Mouse (Mus musculus) adrenal gland, adult (tissue): ENCODE measurements at regions not wholly inside any gene's neighbourhood (a gene's known extent, or its start where the extent isn't known, plus 50 kb on each side); places are given as distances from the start of the nearest gene placed in this dataset.

ENCODE experiments used
- DNase-seq, 2 experiments: peaks; one replicate each; pipeline ENCODE4 v3.0.0; 2022 to 2023; ENCODE audit warnings: low spot score in 1 of 2; ENCODE audit not compliant: inconsistent age in 2 of 2

DNA sequence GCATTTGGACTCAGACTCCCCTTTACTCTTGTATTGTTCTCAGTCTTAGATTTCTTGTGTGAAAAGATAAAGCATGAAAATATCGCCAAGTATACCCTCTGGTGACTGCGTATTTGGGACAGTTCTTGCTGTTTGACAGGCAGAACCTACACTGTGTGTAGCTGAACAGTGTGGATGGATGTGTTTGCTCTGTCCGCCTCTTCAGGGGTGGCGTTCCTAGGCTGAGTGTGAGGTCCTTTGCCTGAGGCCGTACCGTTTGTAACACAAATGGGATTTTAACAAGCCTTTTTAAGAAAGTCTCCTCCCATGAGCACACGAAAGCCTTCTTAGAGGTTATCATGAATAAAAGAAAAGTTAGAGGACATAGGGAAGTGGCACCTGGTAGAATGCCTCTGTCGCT lies 153.3 kb upstream of the Dnajc19 start:
- no peak for DNase-seq

DNA sequence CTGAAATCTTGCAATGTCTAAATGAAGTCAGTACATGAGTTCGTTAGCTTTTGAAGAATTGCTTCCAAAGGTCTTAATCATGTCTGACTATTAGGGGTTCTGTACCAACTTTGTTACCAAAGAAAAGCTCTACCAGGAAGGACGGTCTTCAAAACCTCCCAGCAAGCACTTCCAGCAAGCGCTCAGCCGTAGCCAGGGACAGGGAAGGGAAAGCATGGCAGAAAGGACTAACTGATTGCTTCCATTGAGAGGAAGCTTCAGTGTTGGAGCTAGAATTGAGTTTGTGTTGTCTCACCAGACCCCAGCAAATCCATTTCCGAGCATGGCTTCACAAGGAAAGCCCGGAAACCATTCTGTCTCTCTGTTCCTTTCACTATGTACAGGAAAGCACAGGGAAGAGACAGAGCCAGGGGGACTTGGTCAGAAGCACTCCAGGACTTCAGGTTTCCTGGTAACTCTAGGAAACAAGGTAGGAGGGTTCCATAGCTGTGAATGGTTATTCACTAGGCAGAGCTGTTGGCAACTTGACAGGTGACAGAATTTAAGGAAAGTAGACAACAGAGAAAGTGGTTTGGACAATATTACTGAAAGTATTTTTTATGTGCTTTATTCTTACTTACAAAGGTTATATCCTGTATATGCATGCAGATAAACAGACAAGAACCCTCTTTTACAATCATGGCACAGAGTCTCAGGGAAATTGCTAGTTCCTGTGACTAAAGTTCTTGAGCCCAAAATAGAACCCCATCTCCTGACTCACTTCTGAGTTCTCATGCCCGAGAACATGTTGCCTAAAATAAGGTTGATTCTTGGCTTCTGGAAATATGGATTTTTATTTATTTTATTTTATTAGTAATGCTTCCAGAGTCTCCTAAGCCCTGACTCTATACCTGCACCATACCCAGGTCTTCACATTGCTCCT lies 151.5 kb upstream of the Dnajc19 start:
- no peak for DNase-seq

DNA sequence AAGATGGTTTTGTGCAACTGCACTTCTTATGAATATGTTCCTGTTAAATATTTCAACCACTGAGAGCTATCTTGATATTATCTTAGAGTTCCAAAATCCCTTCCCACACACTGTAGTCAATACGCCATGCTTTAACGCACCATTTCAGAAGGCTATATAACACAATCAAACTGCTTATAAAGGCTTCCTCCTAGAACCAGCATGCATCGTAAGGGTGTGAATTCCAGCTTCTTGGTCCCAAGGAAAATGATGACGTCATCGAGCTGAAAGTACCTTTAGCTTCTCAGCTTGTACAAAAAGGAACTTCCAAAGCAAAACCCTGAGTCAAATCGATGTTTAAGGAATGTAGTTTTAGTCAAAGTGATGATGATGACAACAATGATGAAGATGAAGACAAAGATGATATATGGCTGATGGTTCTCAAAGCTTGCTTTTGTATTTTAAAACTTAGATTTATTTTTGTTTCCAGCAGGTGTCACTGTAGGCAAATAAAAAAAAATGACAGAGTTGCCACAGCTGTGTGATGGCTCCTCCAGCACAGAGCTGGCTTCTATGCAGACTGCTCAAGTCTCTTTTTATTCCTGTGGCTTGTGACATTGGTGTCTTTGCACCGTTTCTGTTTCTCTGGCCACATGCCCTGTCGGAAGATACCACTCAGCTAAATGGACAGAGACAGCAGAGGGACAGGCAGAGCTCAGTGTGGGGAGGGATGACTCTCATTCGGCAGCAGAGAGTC lies 150.6 kb upstream of the Dnajc19 start:
- peak in 1 of 2 experiments; percentile 28 for DNase-seq

DNA sequence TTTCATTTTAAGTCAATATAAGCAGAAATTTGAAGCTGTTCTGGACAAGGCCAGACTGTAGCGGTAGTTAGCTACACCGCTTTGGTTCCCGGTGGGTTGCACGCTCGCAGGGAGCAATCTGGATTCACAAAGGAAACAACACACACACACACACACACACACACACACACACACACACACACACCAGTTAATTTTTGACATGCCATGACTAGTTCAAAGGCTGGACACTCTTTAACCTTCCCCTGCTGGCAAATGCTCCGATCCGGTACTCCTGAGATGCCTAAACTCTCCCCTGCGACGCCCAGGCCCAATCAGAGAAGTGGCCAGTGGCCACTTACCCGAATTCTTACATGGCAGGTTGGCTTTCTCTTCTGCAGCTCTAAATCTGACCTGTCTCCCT lies 141.2 kb upstream of the Dnajc19 start:
- DNase-seq: no peak

DNA sequence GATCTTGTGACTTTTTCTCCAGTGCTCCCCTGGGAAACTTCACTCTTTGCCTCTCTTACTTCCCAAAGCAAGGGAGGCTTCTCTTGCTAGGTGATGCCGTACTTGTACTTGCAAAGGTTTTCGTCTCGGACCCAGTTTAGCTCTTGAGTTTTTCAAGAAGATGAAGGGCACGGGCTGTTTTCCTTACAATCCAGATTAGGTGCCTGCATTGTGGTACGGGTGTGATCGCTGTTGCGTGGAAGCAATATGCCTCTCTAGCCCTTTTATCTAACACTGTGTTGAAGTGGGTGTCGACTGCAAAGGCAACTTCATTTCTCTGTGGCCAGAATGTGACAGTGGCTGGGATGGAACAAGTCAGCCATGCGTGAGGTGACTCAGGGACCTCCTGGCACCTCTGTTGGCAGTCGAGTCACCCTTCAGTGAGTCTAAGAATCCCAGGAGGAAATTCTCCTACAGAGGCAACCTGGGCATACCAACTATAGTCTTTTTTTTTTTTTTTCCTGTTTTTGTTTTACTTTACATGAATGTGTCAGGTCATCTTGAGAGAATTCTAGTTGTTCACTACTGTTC lies 138.7 kb upstream of the Dnajc19 start:
- DNase-seq: no peak

DNA sequence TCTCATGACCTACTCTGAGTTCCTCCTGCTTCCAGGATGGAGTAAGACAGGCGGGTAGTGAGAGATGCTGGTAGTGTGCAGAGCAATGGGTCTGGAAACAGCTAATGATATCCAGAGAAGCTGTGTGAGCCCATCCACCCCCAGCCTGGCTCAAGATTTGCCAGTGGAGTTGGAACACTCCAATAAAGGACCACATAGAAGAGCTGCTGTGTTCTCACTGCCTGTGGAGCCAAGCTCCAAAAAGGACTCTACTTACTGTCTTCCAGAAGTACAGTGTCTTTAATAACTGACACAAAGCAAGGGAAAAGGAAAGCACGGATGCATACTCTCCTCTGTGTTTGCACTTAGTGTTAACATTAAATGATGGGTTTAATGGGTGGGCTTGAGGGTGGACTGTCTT lies 138.0 kb upstream of the Dnajc19 start:
- no peak for DNase-seq

DNA sequence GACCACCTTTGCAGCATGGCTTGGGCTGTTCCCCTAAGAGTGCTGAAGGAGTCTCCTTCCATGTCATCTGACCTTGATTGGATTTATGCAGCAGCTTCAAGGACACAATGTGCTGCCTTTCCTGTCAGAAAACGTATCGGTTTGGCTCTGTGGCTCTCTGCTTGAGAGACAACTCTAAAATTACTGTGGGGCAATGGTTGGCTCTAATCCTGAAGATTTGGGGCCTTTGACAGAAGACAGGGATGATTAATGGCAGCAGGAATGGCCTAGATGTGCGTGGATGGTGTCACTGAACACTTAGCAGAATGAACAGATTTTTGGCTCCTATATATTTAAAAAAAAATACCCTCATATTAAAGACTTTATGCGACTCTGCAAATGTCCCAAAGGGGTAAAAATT lies 136.8 kb upstream of the Dnajc19 start:
- DNase-seq: no peak

DNA sequence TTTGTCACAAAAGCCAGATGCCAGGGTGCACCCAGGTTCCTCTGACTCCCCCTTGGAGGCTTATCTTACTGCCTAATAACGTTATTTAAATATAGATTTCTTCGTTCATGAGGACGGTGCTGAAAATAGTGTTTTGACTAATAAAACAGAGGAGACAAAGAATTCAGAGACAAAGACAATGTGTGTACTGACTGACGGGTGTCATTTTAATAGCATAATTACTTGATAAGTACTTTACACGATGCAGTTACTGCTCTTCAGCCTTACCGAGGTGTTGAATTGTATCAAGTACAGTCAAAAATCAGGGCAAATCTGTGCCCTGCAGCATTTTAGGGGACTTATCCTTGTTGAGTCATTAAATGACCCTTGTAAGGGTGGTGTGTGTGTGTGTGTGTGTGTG lies 133.1 kb upstream of the Dnajc19 start:
- no peak for DNase-seq

DNA sequence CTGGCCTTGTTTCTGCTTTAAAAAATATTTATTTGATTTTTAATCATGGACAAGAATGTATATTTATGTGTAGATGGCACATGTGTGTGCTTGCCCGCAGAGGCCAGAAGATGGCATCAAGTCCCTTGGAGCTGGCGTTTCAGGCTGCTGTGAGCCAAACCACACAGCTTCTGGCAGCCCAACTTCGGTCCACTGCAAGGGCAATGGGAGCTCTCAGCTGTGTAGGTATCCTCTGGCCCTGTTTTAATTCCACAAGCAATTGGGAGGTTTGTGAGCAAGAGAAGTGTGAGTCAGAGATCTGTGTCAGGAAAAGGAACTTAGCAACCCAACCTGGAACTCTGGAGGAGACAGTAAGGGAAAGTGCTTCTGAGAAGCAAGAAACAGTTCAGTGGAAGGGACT lies 125.3 kb upstream of the Dnajc19 start:
- no peak for DNase-seq

DNA sequence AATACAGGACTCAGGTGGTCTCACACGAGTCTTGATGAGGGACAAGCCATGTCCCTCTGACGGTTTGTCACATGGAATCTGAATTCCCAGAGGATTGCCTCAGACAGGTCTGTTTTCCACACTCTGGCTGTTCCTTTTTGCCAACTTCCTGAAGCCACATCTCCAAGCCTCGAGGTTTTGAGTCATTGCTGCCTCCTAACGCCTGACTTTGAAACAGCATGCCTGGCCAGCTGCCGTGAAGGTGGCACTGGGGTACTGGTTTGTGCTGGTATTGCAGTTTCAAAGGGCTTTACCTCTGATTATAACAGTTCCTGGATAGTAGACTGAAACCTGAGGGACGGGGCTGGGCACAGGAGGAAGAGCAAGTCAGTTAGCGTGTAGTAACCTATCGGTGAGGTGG lies 117.1 kb upstream of the Dnajc19 start:
- peak in 1 of 2 experiments; percentile 23 for DNase-seq

DNA sequence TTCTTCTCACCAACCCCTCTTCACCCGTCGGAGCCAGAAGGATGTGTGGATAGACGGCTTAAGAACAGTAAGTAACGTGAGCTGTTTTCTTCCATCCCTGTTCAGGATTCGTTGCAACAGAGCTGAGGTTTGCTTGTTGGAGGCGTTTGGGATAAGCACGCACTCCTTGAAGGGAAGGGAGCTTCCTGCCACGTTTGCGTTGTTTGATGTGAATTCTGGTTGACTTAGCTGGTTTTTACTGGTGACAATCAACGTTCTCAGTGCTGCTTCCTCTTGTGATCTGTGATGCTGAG lies 116.0 kb upstream of the Dnajc19 start:
- DNase-seq: no peak

DNA sequence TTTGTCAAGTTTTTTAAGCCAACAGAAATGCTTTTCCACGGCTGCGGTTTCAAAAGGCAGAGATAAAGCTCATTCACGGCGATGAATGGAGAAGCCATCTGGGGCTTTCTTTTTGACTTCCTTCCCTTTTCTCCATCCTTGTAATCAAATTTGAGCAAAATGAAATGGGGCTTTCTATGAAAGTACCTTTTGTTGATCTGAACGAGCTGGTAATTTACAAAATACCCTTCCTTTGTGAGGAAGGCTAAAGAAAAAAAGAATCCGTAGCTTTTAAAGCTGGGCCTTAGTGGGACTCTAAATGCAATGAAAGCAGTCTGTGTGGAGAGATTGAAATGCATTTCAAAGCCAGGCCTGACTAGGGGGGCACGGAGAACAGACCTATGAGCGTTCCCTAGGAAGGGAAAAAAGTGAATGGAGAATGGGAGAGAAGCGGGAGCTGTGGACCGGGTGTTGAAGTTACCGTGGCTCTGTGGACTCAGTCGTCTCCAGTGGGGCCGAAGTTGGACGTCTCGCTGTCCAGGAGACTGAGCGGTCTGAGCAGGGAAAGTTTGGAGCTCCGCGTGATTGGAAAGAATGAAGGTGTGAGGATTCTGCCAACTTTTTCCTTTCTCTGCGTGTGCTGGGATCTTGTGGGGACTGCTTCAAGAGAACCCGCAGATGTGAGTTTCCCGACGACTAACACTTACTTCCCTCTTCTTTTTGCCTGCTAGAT lies 115.5 kb upstream of the Dnajc19 start:
- no peak for DNase-seq

DNA sequence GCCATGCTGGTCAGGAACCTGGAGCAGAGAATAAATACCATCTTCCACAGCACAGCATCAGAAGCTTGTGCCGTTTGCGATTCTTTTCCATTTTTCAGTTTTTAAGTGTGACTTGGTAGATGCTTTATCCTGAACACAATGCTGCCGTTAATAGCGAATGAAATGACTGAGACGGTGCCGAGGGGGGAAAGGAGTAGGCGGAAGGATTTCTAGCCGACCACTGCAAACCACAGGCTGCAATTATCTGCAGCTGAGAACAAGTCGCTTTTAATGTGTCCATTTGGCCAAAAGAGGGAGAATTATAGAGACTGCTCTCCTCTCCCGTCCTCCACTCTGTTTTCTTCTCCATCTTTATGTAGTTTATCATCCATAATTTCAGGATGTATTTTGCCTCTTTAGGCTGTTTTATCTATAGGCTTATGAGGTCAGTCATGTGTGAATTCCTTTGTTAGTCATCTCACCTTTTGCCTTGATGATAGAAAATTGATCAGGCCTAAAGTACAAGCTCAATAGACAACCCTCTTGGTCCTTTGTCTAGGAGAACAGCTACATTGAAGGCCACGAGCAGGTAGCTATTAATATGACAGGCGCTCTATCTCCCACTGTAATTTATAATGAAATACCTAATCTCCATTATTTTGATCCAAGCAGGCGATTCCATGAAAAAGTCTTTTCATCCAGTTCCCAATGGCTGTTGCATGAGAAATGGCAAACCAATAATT lies 114.8 kb upstream of the Dnajc19 start:
- no peak for DNase-seq

DNA sequence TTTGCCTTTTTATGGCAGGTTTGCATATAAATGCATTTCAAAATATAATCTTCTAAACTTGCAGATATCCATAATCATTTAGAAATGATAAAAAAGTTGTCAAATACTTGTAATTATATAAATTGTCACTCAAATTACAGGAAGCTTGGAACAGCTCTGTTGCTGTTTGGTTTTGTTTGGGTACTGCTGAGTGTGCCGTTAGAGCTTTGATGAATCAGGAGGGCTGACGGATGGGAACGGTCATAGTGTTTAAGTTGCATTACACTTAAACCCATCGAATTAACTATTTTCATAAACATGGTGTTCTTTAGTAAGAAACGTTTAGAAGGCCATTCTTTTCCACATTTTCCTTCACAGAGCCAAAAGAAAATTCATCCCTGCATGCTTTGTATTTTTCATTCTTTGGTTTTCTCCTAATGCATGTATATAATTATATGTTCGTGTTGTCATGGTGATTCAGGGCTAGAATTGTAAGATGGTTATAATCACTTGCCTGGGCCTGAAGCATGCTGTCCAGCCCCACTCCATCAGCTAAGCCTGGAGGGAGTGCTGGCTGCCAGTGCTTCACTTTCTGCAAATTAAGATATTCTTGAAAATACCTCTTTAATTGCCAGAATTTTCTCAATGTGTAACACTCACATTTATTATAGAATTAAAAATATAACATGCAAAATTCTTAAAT lies 92.4 kb upstream of the Dnajc19 start:
- no peak for DNase-seq

DNA sequence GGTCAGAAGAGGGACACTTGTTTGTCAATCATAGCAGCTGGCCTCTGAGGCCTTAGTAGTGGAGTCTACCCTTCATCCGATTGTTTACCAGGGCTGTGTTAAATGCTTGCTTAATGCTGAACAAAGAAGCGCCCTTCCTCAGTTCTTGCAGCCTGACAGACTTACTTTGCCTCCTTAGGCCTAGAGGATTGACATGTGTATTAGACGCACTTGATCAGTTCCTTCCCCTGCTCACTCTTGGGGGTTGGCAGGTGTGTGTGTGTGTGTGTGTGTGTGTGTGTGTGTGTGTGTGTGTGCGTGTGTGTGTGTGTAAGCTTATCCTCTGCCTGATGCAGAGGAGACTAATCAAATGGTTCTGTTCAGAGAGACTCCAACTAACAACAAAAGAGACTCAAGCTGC lies 91.8 kb upstream of the Dnajc19 start:
- no peak for DNase-seq

DNA sequence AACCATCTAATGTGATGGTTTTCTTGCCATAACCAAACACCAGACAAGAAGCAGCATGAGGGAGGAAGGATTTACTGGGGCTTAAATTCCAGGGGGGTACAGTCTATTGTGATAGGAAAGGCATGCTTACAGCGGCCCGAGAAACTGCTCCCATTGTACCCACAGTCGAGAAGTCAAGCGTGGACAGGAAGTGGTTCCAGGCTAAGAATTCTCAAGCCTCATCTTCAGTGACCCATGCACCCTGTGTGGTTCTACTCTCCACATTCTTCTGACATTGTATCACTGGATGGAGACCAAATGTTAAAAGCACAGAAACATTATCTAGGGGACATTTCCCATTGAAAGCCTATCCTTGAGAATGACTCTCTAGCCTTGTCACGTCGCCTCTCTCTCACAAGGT lies 90.8 kb upstream of the Dnajc19 start:
- DNase-seq: no peak

DNA sequence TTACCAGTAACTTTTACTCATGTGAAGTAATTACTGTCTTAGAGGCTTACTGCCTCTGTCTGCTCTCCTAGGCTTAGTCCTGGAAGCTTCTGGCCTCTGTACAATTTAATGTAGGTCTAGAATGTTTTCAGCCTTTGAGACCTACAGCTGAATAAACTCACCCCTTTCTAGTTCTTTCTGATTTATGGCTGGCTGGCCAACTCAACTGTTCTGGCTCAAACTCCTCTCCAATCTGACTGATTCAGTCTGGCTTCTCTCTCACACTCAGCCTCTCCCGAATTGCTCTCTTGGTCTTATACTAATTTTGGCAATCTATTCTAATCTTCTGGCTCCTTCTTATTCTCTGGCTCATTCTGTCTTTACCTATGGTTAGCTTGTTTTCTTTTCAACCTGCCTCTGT lies 87.0 kb upstream of the Dnajc19 start:
- DNase-seq: no peak

DNA sequence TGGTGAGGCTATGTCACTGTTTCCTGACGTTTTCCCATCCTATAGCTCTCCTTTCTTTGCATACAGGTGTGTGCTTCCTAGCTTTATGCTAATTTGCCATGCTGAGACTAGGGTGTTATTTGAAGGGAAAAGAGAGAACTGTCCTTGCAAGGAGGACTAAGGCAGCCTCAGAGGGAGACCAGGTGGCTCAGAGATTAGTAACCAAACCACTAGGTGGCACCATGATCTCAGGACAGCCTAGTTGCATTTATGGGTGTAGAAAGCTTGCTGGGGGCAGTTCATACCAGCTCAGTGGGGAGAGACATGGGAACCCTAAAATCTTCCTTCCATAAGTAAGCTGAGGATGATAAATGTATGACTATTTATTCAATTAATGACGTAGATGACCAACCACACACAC lies 68.9 kb upstream of the Dnajc19 start:
- DNase-seq: no peak

DNA sequence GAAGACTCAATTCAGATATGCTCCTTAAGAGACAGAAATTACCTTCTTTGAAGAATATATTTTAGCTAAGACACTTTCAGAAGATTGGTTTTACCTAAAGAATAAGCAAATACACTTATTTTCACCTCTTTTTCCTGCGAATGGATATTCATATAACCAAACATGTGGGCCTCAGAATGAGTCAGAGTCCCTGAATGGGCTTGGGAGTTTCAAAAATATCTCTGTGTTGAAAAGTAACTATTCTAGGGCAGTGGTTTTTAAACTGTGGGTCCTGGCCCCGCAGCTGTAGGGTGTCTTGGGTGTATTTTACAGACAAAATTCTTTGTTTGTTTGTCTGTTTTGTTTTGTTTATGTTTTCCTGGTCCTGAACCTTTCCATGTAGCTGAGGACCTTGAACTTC lies 62.5 kb upstream of the Dnajc19 start:
- no peak for DNase-seq

DNA sequence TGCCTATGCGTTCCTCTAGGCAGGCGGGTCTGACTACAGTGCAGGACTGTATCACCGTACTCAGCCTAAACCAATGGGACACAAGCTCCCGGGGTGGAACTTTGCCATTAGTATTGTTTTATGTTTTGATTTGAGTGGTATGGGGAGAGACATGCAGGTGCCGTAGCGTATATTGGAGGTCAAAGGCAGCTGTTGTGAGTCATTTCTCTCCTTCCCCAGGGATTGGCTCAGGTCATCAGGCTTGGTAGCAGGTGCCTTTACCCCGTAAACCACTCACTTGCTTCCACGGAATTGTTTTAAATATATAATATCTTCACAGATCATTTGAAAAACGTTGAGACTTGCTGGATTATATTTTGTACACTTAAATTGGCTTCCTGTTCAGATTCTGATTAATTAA lies 58.1 kb upstream of the Dnajc19 start:
- no peak for DNase-seq
